Mouse (Mus musculus): ENCODE data around the gene Fam98a. TPM values are rescaled to one million over a fixed set of nuclear protein-coding genes. Genes with fewer than 3 reads are reported as not detected.

Gene Fam98a
- polyA plus RNA-seq, 1 experiment from 2014 or later, result 26.4 TPM

GRCm38 (mm10) chr17:75536396-75537049 lies 15.2 kb downstream of the Fam98a start:
- no peak overlapping the region for H3K27ac ChIP-seq
- no peaks in the 10 kb centered on the region for H3K9me3 ChIP-seq
- H3K4me1 ChIP-seq, result peaks cover 7% of the 10 kb centered on the region
- no peak overlapping the region for H3K4me3 ChIP-seq
- H3K27me3 ChIP-seq (ENCODE audit: insufficient read depth, poor library complexity, severe bottlenecking), result no peaks in the 10 kb centered on the region
- no peak for DNase-seq (ENCODE audit: low spot score)
- WGBS, result 42% methylated on average over 6 of the region's 6 CpGs
- H3K36me3 ChIP-seq, result peaks cover 25% of the 10 kb centered on the region

- Histone ChIP-seq H3K4me1 (peaks cover 7% of the 10 kb centered on the region), H3K27ac (no peak overlapping the region), H3K27me3 (ENCODE audit: insufficient read depth, poor library complexity, severe bottlenecking) (no peaks in the 10 kb centered on the region), H3K9me3 (no peaks in the 10 kb centered on the region), H3K4me3 (no peak overlapping the region), H3K36me3 (peaks cover 24% of the 10 kb centered on the region)
- DNase-seq (ENCODE audit: low spot score), result no peak
- 88% methylated on average over 4 of the region's 4 CpGs for WGBS
Observed at GRCm38 (mm10) chr17:75535612-75536011, 16.1 kb downstream of the Fam98a start.

GRCm38 (mm10) chr17:75534314-75535020 lies 17.3 kb downstream of the Fam98a start:
- WGBS, result 69% methylated on average over 12 of the region's 12 CpGs
- DNase-seq (ENCODE audit: low spot score), result no peak
- Histone ChIP-seq H3K9me3 (no peaks in the 10 kb centered on the region), H3K27ac (no peak overlapping the region), H3K4me3 (no peak overlapping the region), H3K27me3 (ENCODE audit: insufficient read depth, poor library complexity, severe bottlenecking) (no peaks in the 10 kb centered on the region), H3K36me3 (peaks cover 21% of the 10 kb centered on the region), H3K4me1 (peaks cover 7% of the 10 kb centered on the region)

- Histone ChIP-seq H3K4me3 (no peak overlapping the region), H3K4me1 (peaks cover 7% of the 10 kb centered on the region), H3K27me3 (ENCODE audit: insufficient read depth, poor library complexity, severe bottlenecking) (no peaks in the 10 kb centered on the region), H3K36me3 (peaks cover 6% of the 10 kb centered on the region; the same call in 1 of the 2 replicates), H3K27ac (no peak overlapping the region), H3K9me3 (no peaks in the 10 kb centered on the region)
- WGBS, result 93% methylated on average over 6 of the region's 6 CpGs
- DNase-seq (ENCODE audit: low spot score), result no peak
Observed at GRCm38 (mm10) chr17:75532469-75532986, 19.2 kb downstream of the Fam98a start.

GRCm38 (mm10) chr17:75529222-75529935 lies 22.4 kb downstream of the Fam98a start:
- WGBS, result 91% methylated on average over 14 of the region's 14 CpGs
- DNase-seq (ENCODE audit: low spot score), result no peak
- no peak overlapping the region for H3K27ac ChIP-seq
- H3K4me1 ChIP-seq, result peaks cover 2% of the 10 kb centered on the region
- H3K9me3 ChIP-seq, result no peaks in the 10 kb centered on the region
- H3K4me3 ChIP-seq, result no peak overlapping the region
- H3K36me3 ChIP-seq, result no peaks in the 10 kb centered on the region
- no peaks in the 10 kb centered on the region for H3K27me3 ChIP-seq (ENCODE audit: insufficient read depth, poor library complexity, severe bottlenecking)

- H3K36me3 ChIP-seq, result no peaks in the 10 kb centered on the region
- DNase-seq (ENCODE audit: low spot score), result no peak
- H3K9me3 ChIP-seq, result no peaks in the 10 kb centered on the region
- no peaks in the 10 kb centered on the region for H3K27me3 ChIP-seq (ENCODE audit: insufficient read depth, poor library complexity, severe bottlenecking)
- 75% methylated on average over 1 of the region's 1 CpGs for WGBS
- H3K27ac ChIP-seq, result no peak overlapping the region
- no peak overlapping the region for H3K4me3 ChIP-seq
- H3K4me1 ChIP-seq, result 0 out of 2 replicates have a peak, but pooled peaks cover 6% of the 10 kb centered on the region
Observed at GRCm38 (mm10) chr17:75526411-75526810, 25.3 kb downstream of the Fam98a start.

- Histone ChIP-seq H3K4me3 (no peak overlapping the region), H3K27me3 (ENCODE audit: insufficient read depth, poor library complexity, severe bottlenecking) (no peaks in the 10 kb centered on the region), H3K27ac (no peak overlapping the region), H3K36me3 (no peaks in the 10 kb centered on the region), H3K4me1 (0 out of 2 replicates have a peak, but pooled peaks cover 6% of the 10 kb centered on the region), H3K9me3 (no peaks in the 10 kb centered on the region)
- WGBS, result 60% methylated on average over 3 of the region's 3 CpGs
- no peak for DNase-seq (ENCODE audit: low spot score)
Observed at GRCm38 (mm10) chr17:75523812-75524211, 27.9 kb downstream of the Fam98a start.

- Histone ChIP-seq H3K9me3 (no peaks in the 10 kb centered on the region), H3K4me3 (no peak overlapping the region), H3K36me3 (no peaks in the 10 kb centered on the region), H3K4me1 (peaks cover 14% of the 10 kb centered on the region; the same call in 1 of the 2 replicates), H3K27me3 (ENCODE audit: insufficient read depth, poor library complexity, severe bottlenecking) (no peaks in the 10 kb centered on the region), H3K27ac (no peak overlapping the region)
- 41% methylated on average over 9 of the region's 9 CpGs for WGBS
- no peak for DNase-seq (ENCODE audit: low spot score)
Observed at GRCm38 (mm10) chr17:75522347-75523065, 29.2 kb downstream of the Fam98a start.

- Histone ChIP-seq H3K4me3 (no peak overlapping the region), H3K9me3 (no peaks in the 10 kb centered on the region), H3K27me3 (ENCODE audit: insufficient read depth, poor library complexity, severe bottlenecking) (no peaks in the 10 kb centered on the region), H3K36me3 (no peaks in the 10 kb centered on the region), H3K27ac (no peak overlapping the region), H3K4me1 (peaks cover 18% of the 10 kb centered on the region; the same call in 1 of the 2 replicates)
- 54% methylated on average over 6 of the region's 6 CpGs for WGBS
- no peak for DNase-seq (ENCODE audit: low spot score)
Observed at GRCm38 (mm10) chr17:75521236-75521842, 30.4 kb downstream of the Fam98a start.

GRCm38 (mm10) chr17:75519239-75519900 lies 32.4 kb downstream of the Fam98a start:
- WGBS, result 82% methylated on average over 8 of the region's 8 CpGs
- Histone ChIP-seq H3K4me3 (no peak overlapping the region), H3K4me1 (peaks cover 18% of the 10 kb centered on the region; the same call in 1 of the 2 replicates), H3K36me3 (no peaks in the 10 kb centered on the region), H3K27ac (no peak overlapping the region), H3K9me3 (no peaks in the 10 kb centered on the region), H3K27me3 (ENCODE audit: insufficient read depth, poor library complexity, severe bottlenecking) (no peaks in the 10 kb centered on the region)
- DNase-seq (ENCODE audit: low spot score), result no peak

- H3K9me3 ChIP-seq, result no peaks in the 10 kb centered on the region
- no peaks in the 10 kb centered on the region for H3K36me3 ChIP-seq
- no peaks in the 10 kb centered on the region for H3K27me3 ChIP-seq (ENCODE audit: insufficient read depth, poor library complexity, severe bottlenecking)
- no peak overlapping the region for H3K27ac ChIP-seq
- 22% methylated on average over 8 of the region's 8 CpGs for WGBS
- no peak for DNase-seq (ENCODE audit: low spot score)
- H3K4me1 ChIP-seq, result peaks cover 18% of the 10 kb centered on the region; the same call in 1 of the 2 replicates
- 0 out of 2 replicates have a peak overlapping the region, but pooled peaks have one; percentile 1 for H3K4me3 ChIP-seq
Observed at GRCm38 (mm10) chr17:75518181-75518901, 33.4 kb downstream of the Fam98a start.
